Mouse (Mus musculus): ENCODE measurements at regions not wholly inside any gene's neighbourhood (a gene's known extent, or its start where the extent isn't known, plus 50 kb on each side); places are given as distances from the start of the nearest gene placed in this dataset.

DNA sequence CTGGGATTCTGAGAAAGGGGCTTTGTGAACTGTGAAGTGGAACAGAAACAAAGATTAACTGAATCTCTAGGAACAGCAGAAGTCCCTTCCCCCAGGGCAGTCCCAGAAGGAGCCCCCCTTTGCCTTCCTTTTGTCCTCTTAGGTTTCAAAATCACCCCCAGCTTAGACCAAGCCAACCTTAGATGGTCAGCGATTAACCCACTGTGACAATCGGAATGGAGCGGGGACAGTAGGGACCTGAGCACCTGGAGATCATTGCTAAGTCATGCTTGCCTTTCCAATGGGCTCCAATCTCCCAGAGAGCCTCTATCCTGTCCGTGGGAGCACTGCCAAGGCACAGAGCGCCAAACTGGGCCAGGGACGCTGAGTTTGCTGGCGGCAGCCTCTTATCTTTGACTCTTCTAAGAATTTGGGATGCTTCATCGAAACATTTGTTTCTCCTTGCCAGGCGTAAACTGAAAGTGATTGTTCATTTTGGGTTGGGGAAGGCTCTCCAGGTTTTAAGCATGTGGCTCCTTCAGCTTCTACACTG lies 165.3 kb upstream of the Ankrd55 start:
- no peak overlapping the region for H3K4me3 ChIP-seq (ENCODE audit: insufficient read depth, poor library complexity, severe bottlenecking)
- no peaks in the 10 kb centered on the region for H3K79me3 ChIP-seq (ENCODE audit: low read depth)
- no peak for TF ChIP-seq MAX (IDR thresholded peaks at IDR 0.05)
- TF ChIP-seq MYOD1 (IDR thresholded peaks at IDR 0.05; ENCODE audit: control insufficient read depth, insufficient read length, low read depth) = no peak
- TF ChIP-seq MYOG (IDR thresholded peaks at IDR 0.05; ENCODE audit: control insufficient read depth, extremely low read depth, insufficient read length) = no peak
- TF ChIP-seq CTCF (IDR thresholded peaks at IDR 0.05; ENCODE audit: control insufficient read depth, insufficient read depth, insufficient read length) = no peak
- no peak for TF ChIP-seq CEBPB (IDR thresholded peaks at IDR 0.05; ENCODE audit: low read depth)
- no peak for TF ChIP-seq FOSL1 (IDR thresholded peaks at IDR 0.05; ENCODE audit: insufficient read depth, low read length, poor library complexity, severe bottlenecking)
- TF ChIP-seq USF1 (IDR thresholded peaks at IDR 0.05; ENCODE audit: low read depth) = no peak
- no peaks in the 10 kb centered on the region for H3K36me3 ChIP-seq (ENCODE audit: control insufficient read depth, insufficient read depth)
- H3ac ChIP-seq (ENCODE audit: control insufficient read depth, insufficient read length, low read depth) = no peak overlapping the region
- H3K79me2 ChIP-seq (ENCODE audit: control insufficient read depth, insufficient read depth) = no peaks in the 10 kb centered on the region
- no peaks in the 10 kb centered on the region for H3K27me3 ChIP-seq (ENCODE audit: control insufficient read depth, insufficient read depth, insufficient read length)

DNA sequence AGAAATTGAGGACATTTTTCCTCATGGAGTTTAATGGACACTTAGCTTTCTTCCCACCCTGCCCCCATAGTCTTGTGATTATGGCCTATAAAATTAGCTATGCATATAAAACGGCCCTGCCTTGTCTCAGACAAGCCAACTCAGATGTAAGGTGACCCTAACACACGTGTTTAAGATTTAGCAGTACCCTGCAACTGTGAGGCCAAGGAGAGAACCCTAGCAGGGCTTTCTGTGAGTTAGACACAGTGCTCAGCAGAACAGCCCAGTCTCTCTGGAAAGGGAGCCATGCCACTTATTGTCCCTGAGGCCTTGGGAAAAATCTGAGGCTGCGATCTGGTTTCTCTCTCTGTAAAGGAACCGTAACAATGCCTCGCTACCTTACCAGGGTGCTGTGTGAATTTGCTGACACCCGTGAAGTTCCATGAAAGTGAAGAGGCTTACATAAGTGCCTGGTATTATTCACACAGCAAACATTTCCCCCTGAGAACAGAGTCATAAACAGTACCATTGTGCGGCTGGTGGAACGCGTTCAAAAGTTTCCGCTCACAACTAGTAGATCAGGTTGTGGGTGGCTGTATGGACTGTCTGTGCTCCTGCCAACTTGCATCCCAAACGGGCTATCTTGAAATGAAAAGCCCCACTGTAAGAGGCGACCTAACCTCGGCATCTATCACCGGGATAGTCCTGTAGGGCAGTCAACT lies 162.3 kb upstream of the Ankrd55 start:
- no peak overlapping the region for H3K4me3 ChIP-seq (ENCODE audit: insufficient read depth, poor library complexity, severe bottlenecking)
- H3K27me3 ChIP-seq (ENCODE audit: control insufficient read depth, insufficient read depth, insufficient read length) = no peaks in the 10 kb centered on the region
- no peaks in the 10 kb centered on the region for H3K79me2 ChIP-seq (ENCODE audit: control insufficient read depth, insufficient read depth)
- H3ac ChIP-seq (ENCODE audit: control insufficient read depth, insufficient read length, low read depth) = no peak overlapping the region
- H3K79me3 ChIP-seq (ENCODE audit: low read depth) = no peaks in the 10 kb centered on the region
- H3K36me3 ChIP-seq (ENCODE audit: control insufficient read depth, insufficient read depth) = no peaks in the 10 kb centered on the region
- TF ChIP-seq CEBPB (IDR thresholded peaks at IDR 0.05; ENCODE audit: low read depth) (no peak), MYOG (IDR thresholded peaks at IDR 0.05; ENCODE audit: control insufficient read depth, extremely low read depth, insufficient read length) (no peak), USF1 (IDR thresholded peaks at IDR 0.05; ENCODE audit: low read depth) (no peak), CTCF (IDR thresholded peaks at IDR 0.05; ENCODE audit: control insufficient read depth, insufficient read depth, insufficient read length) (no peak), MYOD1 (IDR thresholded peaks at IDR 0.05; ENCODE audit: control insufficient read depth, insufficient read length, low read depth) (no peak), FOSL1 (IDR thresholded peaks at IDR 0.05; ENCODE audit: insufficient read depth, low read length, poor library complexity, severe bottlenecking) (no peak), MAX (IDR thresholded peaks at IDR 0.05) (no peak)

DNA sequence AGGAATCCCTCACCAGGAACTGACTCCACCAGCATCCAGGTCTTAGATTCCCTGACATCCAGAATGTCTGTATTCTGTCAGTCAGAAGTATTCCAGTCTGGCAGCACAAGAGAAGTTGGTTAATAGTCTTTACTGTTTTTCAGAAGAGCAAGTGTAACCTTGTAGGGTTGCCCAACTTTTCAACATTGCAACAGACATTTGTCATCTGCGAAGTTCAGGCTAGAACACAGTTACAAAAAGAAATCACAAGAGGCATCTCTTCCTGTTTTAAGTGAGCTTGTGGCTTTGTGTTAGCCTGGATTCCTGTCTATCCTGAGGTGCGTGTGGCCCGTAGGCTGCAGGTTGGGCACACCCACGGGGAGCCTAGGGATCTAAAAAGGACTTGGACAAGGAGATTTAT lies 158.0 kb upstream of the Ankrd55 start:
- Histone ChIP-seq H3K4me3 (ENCODE audit: insufficient read depth, poor library complexity, severe bottlenecking) (no peak overlapping the region), H3K79me3 (ENCODE audit: low read depth) (no peaks in the 10 kb centered on the region), H3K27me3 (ENCODE audit: control insufficient read depth, insufficient read depth, insufficient read length) (no peaks in the 10 kb centered on the region), H3K36me3 (ENCODE audit: control insufficient read depth, insufficient read depth) (no peaks in the 10 kb centered on the region), H3ac (ENCODE audit: control insufficient read depth, insufficient read length, low read depth) (no peak overlapping the region), H3K79me2 (ENCODE audit: control insufficient read depth, insufficient read depth) (no peaks in the 10 kb centered on the region)
- TF ChIP-seq CTCF (IDR thresholded peaks at IDR 0.05; ENCODE audit: control insufficient read depth, insufficient read depth, insufficient read length) = no peak

DNA sequence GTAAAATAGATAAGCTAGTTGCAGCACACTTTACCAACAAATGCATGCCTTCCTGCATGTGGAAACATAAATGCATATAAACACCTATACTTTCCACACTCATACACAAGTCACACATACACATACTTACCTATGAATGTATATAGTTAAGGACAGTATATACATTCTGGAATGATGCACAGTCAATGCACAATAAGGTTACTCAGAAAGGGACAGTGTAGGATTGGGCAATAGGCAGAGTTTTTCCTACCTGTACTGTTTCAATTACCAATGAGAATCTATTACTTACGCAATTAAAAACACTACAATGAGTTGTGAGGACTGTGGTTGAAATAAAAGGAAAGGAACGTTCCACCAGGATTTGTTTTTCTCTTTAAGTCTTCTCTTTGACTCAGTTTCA lies 157.5 kb upstream of the Ankrd55 start:
- Histone ChIP-seq H3K27me3 (ENCODE audit: control insufficient read depth, insufficient read depth, insufficient read length) (no peaks in the 10 kb centered on the region), H3K36me3 (ENCODE audit: control insufficient read depth, insufficient read depth) (no peaks in the 10 kb centered on the region), H3ac (ENCODE audit: control insufficient read depth, insufficient read length, low read depth) (no peak overlapping the region), H3K79me3 (ENCODE audit: low read depth) (no peaks in the 10 kb centered on the region), H3K4me3 (ENCODE audit: insufficient read depth, poor library complexity, severe bottlenecking) (no peak overlapping the region), H3K79me2 (ENCODE audit: control insufficient read depth, insufficient read depth) (no peaks in the 10 kb centered on the region)
- TF ChIP-seq CEBPB (IDR thresholded peaks at IDR 0.05; ENCODE audit: low read depth) (no peak), MYOG (IDR thresholded peaks at IDR 0.05; ENCODE audit: control insufficient read depth, extremely low read depth, insufficient read length) (no peak)

DNA sequence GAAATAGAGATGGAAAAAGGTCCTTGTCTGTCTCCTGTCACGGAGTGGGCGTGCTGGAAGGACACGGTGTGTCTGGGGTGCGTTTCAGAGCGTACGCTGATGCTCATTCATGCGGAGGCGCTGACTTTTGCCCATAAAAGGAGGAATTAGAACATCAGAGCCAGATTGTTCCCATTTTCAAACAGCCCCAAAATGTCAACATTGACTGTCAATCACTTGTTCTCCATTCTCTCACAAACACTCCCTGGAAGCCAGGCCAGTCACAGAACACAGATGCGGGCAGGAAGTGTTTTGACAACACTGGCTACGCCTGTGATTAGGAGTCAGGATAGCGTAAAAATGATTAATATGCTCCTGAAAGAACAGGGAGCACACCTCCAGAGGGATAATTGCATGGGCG lies 157.1 kb upstream of the Ankrd55 start:
- H3K27me3 ChIP-seq (ENCODE audit: control insufficient read depth, insufficient read depth, insufficient read length) = no peaks in the 10 kb centered on the region
- no peaks in the 10 kb centered on the region for H3K79me3 ChIP-seq (ENCODE audit: low read depth)
- H3K4me3 ChIP-seq (ENCODE audit: insufficient read depth, poor library complexity, severe bottlenecking) = no peak overlapping the region
- no peaks in the 10 kb centered on the region for H3K36me3 ChIP-seq (ENCODE audit: control insufficient read depth, insufficient read depth)
- no peak overlapping the region for H3ac ChIP-seq (ENCODE audit: control insufficient read depth, insufficient read length, low read depth)
- no peaks in the 10 kb centered on the region for H3K79me2 ChIP-seq (ENCODE audit: control insufficient read depth, insufficient read depth)
- TF ChIP-seq MYOG (IDR thresholded peaks at IDR 0.05; ENCODE audit: control insufficient read depth, extremely low read depth, insufficient read length) (no peak), MYOD1 (IDR thresholded peaks at IDR 0.05; ENCODE audit: control insufficient read depth, insufficient read length, low read depth) (no peak), MAX (IDR thresholded peaks at IDR 0.05) (no peak), CTCF (IDR thresholded peaks at IDR 0.05; ENCODE audit: control insufficient read depth, insufficient read depth, insufficient read length) (no peak), CEBPB (IDR thresholded peaks at IDR 0.05; ENCODE audit: low read depth) (no peak), FOSL1 (IDR thresholded peaks at IDR 0.05; ENCODE audit: insufficient read depth, low read length, poor library complexity, severe bottlenecking) (no peak)

DNA sequence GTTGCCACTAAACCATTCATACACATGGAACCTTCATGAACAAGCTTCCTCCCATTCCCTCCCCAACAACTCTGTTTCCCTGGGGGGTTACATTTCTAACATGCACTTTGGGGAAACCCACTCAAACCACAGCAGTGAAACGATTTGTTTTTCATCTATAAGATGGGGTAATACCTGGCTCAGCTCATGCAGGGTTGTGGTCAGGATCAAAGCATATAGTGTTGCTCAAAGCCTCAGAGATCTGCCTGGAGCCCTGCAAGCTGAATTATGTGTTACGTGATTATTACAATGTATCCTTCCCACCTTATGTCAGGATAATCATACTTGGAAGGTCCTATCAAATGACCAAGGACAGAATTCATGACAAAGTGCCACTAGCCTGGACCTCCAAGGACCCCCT lies 154.5 kb upstream of the Ankrd55 start:
- H3K4me3 ChIP-seq (ENCODE audit: insufficient read depth, poor library complexity, severe bottlenecking) = no peak overlapping the region
- no peak for TF ChIP-seq USF1 (IDR thresholded peaks at IDR 0.05; ENCODE audit: low read depth)
- TF ChIP-seq MYOD1 (IDR thresholded peaks at IDR 0.05; ENCODE audit: control insufficient read depth, insufficient read length, low read depth) = no peak
- TF ChIP-seq CTCF (IDR thresholded peaks at IDR 0.05; ENCODE audit: control insufficient read depth, insufficient read depth, insufficient read length) = no peak
- no peak for TF ChIP-seq MYOG (IDR thresholded peaks at IDR 0.05; ENCODE audit: control insufficient read depth, extremely low read depth, insufficient read length)
- no peak for TF ChIP-seq CEBPB (IDR thresholded peaks at IDR 0.05; ENCODE audit: low read depth)
- no peak for TF ChIP-seq MAX (IDR thresholded peaks at IDR 0.05)
- TF ChIP-seq FOSL1 (IDR thresholded peaks at IDR 0.05; ENCODE audit: insufficient read depth, low read length, poor library complexity, severe bottlenecking) = no peak
- no peaks in the 10 kb centered on the region for H3K27me3 ChIP-seq (ENCODE audit: control insufficient read depth, insufficient read depth, insufficient read length)
- H3K79me2 ChIP-seq (ENCODE audit: control insufficient read depth, insufficient read depth) = no peaks in the 10 kb centered on the region
- no peak overlapping the region for H3ac ChIP-seq (ENCODE audit: control insufficient read depth, insufficient read length, low read depth)
- H3K36me3 ChIP-seq (ENCODE audit: control insufficient read depth, insufficient read depth) = no peaks in the 10 kb centered on the region
- no peaks in the 10 kb centered on the region for H3K79me3 ChIP-seq (ENCODE audit: low read depth)
